Mouse (Mus musculus): ENCODE data around the gene Tex29. TPM values are rescaled to one million over a fixed set of nuclear protein-coding genes. Genes with fewer than 3 reads are reported as not detected.
"Not testable (repeated sequence)": the region's sequence is repeated elsewhere in the genome, so short reads cannot be mapped to it uniquely, and the experiment has no call there.

Gene Tex29
- polyA plus RNA-seq, 1 experiment: not detected

DNA sequence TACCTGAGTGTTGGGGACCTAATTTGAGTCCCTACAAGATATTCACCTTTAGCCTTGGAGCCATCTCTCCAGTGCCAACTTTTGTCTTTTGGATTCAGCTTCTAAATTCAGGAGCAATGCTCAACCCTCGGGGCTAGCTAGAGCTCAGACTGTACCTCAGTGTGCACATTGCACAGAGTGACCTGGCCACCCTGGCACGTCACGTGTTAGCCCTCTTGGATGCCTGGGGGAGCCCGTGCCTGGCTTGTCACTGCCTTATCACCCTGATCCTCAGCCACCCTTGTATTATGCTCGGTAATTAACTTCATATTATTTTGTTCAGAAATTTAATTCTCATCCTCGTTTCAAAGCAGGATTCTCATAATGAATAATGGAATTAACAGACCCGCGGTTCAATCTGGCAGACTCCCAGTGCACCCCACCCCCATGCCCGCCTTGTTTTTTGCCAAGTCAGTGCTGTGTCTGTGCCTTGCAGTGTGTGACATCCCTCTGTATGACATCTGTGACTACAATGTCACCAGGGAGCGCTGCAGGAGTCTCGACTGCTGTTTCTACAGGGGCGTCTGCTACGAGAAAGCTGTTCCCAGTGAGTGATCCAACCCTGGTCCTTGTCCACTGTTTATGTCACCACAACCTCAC lies 3.5 kb downstream of the Tex29 start:
- Histone ChIP-seq H3K9me3 (ENCODE audit: control insufficient read depth, low read length) (no peaks in the 10 kb centered on the region), H3K36me3 (ENCODE audit: control insufficient read depth) (no peaks in the 10 kb centered on the region), H3K4me3 (replicated peaks) (no peak overlapping the region), H3K27me3 (ENCODE audit: control insufficient read depth) (no peaks in the 10 kb centered on the region), H3K4me1 (ENCODE audit: control insufficient read depth) (no peaks in the 10 kb centered on the region)
- TF ChIP-seq TAL1 (IDR thresholded peaks at IDR 0.05; ENCODE audit: low read length): no peak
- TF ChIP-seq GATA1 (IDR thresholded peaks at IDR 0.05; ENCODE audit: low read length): no peak

DNA sequence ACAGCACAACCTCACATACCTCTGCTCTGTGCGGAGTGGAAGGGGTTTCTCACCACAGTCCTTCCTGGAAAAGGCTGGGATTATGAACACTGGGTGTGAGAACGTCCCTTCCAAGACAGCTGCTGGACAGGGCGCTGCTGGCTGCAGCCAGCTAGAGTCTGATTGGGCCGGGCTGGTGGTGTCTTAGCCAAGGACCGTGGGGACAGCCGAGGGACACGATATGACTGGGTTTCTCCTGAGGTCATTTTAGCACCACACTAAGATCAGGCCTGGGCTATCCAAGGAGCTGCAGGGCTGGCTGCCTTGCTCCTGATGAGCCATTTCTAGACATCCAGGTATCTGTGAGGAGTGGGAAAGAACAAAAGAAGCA lies 4.0 kb downstream of the Tex29 start:
- Histone ChIP-seq H3K27me3 (ENCODE audit: control insufficient read depth) (no peaks in the 10 kb centered on the region), H3K36me3 (ENCODE audit: control insufficient read depth) (no peaks in the 10 kb centered on the region), H3K4me1 (ENCODE audit: control insufficient read depth) (no peaks in the 10 kb centered on the region), H3K4me3 (replicated peaks) (no peak overlapping the region), H3K9me3 (ENCODE audit: control insufficient read depth, low read length) (no peaks in the 10 kb centered on the region)
- TF ChIP-seq GATA1 (IDR thresholded peaks at IDR 0.05; ENCODE audit: low read length) (no peak), TAL1 (IDR thresholded peaks at IDR 0.05; ENCODE audit: low read length) (no peak)

DNA sequence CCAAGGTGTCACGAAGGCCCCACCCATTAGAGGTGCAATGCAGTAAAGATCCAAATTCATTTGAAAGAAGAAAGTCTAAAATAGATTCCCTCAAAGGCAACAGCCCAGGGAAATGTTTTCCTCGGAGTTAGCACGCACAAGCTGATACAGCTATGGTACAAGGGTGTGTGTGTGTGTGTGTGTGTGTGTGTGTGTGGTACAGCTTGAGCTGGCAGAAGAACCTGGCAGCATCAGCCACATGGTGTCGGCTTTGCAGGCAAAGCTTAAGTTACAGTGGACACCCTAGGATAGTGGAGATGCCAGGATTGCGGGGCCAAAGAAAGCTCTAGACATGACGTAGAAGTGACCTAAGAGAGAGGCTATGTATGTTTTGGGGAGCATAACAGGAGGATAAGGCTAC lies 6.5 kb downstream of the Tex29 start:
- TF ChIP-seq GATA1 (IDR thresholded peaks at IDR 0.05; ENCODE audit: low read length): no peak
- TF ChIP-seq TAL1 (IDR thresholded peaks at IDR 0.05; ENCODE audit: low read length): no peak
- no peaks in the 10 kb centered on the region for H3K4me1 ChIP-seq (ENCODE audit: control insufficient read depth)

DNA sequence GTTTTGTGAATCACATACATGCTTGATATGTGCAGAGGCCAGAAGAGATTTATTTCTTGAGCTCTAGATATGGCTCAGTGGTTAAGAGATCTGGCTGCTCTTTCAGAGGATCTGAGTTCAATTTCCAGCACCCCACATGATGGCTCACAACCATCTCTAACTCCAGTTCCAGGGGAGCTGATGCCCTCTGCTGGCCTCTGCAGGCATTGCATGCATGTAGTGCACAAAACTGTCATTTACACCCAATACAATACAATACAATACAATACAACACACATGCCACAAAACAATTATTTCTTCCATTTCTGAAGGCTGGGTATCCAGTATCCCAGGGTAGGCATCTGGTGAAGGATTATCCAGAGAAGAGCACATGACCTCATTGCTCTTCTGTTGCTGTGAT lies 27.6 kb downstream of the Tex29 start:
- Histone ChIP-seq H3K27me3 (ENCODE audit: control insufficient read depth) (no peaks in the 10 kb centered on the region), H3K9me3 (ENCODE audit: control insufficient read depth, low read length) (no peaks in the 10 kb centered on the region; the same call in 1 of the 2 replicates), H3K4me3 (replicated peaks) (no peak overlapping the region), H3K4me1 (ENCODE audit: control insufficient read depth) (no peaks in the 10 kb centered on the region), H3K36me3 (ENCODE audit: control insufficient read depth) (no peaks in the 10 kb centered on the region)
- TF ChIP-seq TAL1 (IDR thresholded peaks at IDR 0.05; ENCODE audit: low read length) (no peak), GATA1 (IDR thresholded peaks at IDR 0.05; ENCODE audit: low read length) (no peak)

More for the DNA sequence above, 6.5 kb downstream of the Tex29 start:
- Histone ChIP-seq H3K4me3 (replicated peaks) (no peak overlapping the region), H3K36me3 (ENCODE audit: control insufficient read depth) (no peaks in the 10 kb centered on the region), H3K9me3 (ENCODE audit: control insufficient read depth, low read length) (no peaks in the 10 kb centered on the region), H3K27me3 (ENCODE audit: control insufficient read depth) (no peaks in the 10 kb centered on the region)

DNA sequence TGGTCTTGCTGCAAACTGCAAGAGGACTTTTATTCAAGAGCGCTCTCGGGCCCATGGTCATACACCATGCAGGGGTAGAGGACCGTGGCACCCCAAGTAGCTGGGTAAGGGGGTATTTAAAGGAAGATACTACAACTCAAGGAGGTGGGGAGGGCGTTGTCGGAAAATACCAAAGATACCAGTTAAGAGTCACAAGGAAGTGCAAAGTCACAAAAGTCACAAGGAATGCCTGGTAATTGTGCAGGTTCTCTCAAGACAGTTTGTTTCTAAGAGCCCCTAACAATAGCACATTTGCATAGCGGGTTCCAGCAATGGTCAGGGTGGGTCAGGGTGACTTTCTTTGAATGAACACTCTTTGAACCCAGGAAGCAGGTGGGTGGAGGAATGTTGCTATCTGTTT lies 34.0 kb downstream of the Tex29 start:
- not testable (repeated sequence) for H3K4me3 ChIP-seq (replicated peaks); H3K27me3 ChIP-seq (ENCODE audit: control insufficient read depth); H3K9me3 ChIP-seq (ENCODE audit: control insufficient read depth, low read length); H3K4me1 ChIP-seq (ENCODE audit: control insufficient read depth); H3K36me3 ChIP-seq (ENCODE audit: control insufficient read depth)

DNA sequence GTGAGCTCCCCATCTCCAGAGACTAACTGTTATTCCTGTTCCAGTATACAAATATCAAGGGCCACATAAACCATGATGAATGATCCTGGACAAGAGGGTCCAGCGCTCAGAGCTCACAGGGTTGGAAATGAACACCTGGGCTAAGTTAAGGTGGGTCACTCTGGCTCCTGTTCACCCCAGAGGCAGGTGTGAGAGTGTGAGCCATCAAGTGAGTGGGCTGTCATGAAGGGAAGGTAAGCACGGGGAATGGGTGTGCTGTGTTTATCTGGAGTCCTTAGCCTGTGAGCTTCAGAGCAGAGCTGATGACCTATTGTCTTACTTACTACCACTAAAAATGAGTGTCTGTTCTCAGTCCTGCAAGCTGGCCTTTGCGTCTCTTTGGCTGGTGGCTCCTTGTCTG lies 44.4 kb downstream of the Tex29 start:
- Histone ChIP-seq H3K9me3 (ENCODE audit: control insufficient read depth, low read length) (no peaks in the 10 kb centered on the region), H3K4me3 (replicated peaks) (no peak overlapping the region), H3K4me1 (ENCODE audit: control insufficient read depth) (no peaks in the 10 kb centered on the region), H3K36me3 (ENCODE audit: control insufficient read depth) (no peaks in the 10 kb centered on the region), H3K27me3 (ENCODE audit: control insufficient read depth) (no peaks in the 10 kb centered on the region)
- TF ChIP-seq TAL1 (IDR thresholded peaks at IDR 0.05; ENCODE audit: low read length) (no peak), GATA1 (IDR thresholded peaks at IDR 0.05; ENCODE audit: low read length) (no peak)

DNA sequence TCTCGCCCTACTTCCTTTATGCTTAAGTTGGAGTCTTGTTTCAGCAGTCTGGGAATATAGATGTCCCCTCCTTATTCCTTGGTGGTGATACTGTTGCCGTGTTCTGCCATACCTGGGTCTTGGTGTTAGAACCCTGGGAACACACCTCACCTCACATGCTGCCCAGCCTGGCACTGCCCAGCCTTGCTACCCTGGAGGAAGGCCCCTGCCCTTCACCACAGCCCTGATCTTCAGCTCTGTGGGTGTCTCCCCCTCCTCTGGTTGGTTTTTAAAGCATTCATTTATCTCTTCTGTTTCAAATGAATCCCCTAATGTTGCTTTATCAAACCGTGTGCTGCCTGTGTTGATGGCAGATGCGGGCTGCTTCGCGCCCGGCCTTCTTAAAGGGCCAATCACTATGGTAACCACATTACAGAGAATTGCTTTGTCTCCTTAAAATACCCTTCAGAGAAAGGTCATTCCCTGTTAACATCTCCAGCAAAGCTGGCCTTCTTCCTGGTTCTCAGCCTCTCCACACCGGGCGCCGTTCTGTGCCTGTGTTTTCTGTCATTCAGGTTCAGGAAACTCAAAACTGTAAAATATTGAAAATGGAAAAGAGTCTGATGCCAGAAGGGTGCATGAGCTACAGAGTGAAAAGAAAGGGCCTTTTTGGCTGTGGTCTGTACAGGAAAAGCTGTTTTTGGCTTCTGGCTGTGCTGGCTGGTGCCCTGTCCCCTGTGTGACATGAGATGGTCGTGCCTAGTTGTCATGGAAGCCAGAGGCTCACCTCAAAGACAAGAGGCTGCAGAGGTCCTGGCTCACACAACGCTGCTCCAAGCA lies 45.8 kb downstream of the Tex29 start:
- no peaks in the 10 kb centered on the region for H3K36me3 ChIP-seq (ENCODE audit: control insufficient read depth)
- TF ChIP-seq GATA1 (IDR thresholded peaks at IDR 0.05; ENCODE audit: low read length) (no peak), TAL1 (IDR thresholded peaks at IDR 0.05; ENCODE audit: low read length) (no peak)
- no peaks in the 10 kb centered on the region for H3K4me1 ChIP-seq (ENCODE audit: control insufficient read depth)
- no peaks in the 10 kb centered on the region for H3K9me3 ChIP-seq (ENCODE audit: control insufficient read depth, low read length)
- H3K4me3 ChIP-seq (replicated peaks): no peak overlapping the region
- no peaks in the 10 kb centered on the region for H3K27me3 ChIP-seq (ENCODE audit: control insufficient read depth)

DNA sequence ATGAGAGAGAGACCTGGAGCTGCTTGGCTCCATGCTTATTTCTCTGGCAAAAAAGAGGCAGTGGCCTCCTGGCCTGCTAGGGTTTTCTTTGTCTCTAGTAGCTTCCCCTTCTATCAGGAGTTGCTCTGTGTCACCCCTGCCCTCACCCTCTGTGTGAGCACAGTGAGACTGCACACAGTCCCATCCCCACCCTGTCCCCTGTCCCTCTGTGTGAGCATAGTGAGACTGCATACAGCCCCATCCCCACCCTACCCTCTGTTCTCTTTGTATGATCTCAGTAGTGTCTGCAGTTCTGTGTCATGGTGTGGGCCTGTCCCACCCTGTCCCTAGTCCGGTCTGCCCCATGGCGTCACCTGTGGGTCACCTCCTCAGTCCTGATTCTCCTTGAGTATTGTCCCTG lies 46.5 kb downstream of the Tex29 start:
- Histone ChIP-seq H3K27me3 (ENCODE audit: control insufficient read depth) (no peaks in the 10 kb centered on the region), H3K4me3 (replicated peaks) (no peak overlapping the region), H3K9me3 (ENCODE audit: control insufficient read depth, low read length) (no peaks in the 10 kb centered on the region), H3K4me1 (ENCODE audit: control insufficient read depth) (no peaks in the 10 kb centered on the region), H3K36me3 (ENCODE audit: control insufficient read depth) (no peaks in the 10 kb centered on the region)
- no peak for TF ChIP-seq GATA1 (IDR thresholded peaks at IDR 0.05; ENCODE audit: low read length)
- TF ChIP-seq TAL1 (IDR thresholded peaks at IDR 0.05; ENCODE audit: low read length): no peak

DNA sequence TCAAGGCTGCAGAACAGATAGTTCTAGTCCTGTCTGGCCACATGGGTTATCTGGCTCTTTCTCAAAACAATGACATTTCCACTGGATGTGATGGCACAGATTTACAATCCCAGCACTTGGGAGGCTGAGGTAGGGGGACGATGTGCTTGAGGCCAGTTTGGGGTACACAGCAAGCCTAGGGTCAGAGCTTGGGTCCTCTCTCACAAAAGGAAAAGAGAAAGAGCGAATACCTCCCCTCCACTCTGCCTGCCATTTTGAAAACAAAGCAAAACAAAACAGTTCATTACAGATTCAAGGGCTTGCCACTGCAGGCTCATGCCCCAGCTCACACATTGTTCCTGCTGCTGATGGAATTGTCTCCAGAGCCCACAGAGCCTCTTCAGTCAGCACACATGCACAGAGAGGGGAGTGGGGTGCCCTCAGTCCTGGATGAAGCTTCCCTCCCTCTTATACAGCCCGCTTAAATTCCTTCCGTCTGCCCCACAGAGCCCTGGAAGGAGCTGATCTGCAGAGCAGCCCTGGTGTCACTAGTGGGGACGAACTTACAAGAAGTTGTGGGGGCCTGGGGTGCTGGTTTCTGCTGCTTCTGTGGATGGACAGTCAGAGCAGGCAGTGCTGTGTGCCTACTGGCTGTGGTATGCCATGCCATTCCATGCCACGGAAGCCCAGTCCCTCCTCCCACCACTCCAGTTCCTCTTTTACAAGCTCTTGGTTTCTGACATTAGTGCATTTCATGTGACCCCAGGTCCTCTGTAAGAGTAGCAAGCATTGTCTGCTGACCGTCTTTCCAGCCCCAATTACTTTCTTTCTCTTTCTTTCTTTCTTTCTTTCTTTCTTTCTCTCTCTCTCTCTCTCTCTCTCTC lies 49.1 kb downstream of the Tex29 start:
- Histone ChIP-seq H3K36me3 (ENCODE audit: control insufficient read depth) (no peaks in the 10 kb centered on the region), H3K9me3 (ENCODE audit: control insufficient read depth, low read length) (no peaks in the 10 kb centered on the region), H3K27me3 (ENCODE audit: control insufficient read depth) (no peaks in the 10 kb centered on the region), H3K4me1 (ENCODE audit: control insufficient read depth) (no peaks in the 10 kb centered on the region), H3K4me3 (replicated peaks) (no peak overlapping the region)
- no peak for TF ChIP-seq GATA1 (IDR thresholded peaks at IDR 0.05; ENCODE audit: low read length)
- TF ChIP-seq TAL1 (IDR thresholded peaks at IDR 0.05; ENCODE audit: low read length): no peak
